Mouse (Mus musculus) heart, postnatal 4 days (tissue): ENCODE results near the gene Adam26b. TPM values are rescaled to one million over a fixed set of nuclear protein-coding genes. Genes with fewer than 3 reads are reported as not detected.
"Not testable (repeated sequence)": the region's sequence is repeated elsewhere in the genome, so short reads cannot be mapped to it uniquely, and the experiment has no call there.

ENCODE experiments used
- DNase-seq: peaks from one replicate; pipeline ENCODE4 v3.0.0; 2021
- total RNA-seq, 2 experiments: library from RNA; stranded (reverse); gene quantifications; 2 replicates each; pipeline ENCODE4 v1.2.3; 2021

Adam26b gene
- not detected for total RNA-seq

- DNase-seq, result not testable (repeated sequence)
These were observed at the start of gene Adam26b for GRCm38 (mm10) chr8:43528006-43528405. Adam26b (minus strand) TSS chr8:43528106.

- DNase-seq, result not testable (repeated sequence)
These were observed 48.7 kb upstream of the Adam26b start, which contains the start of gene Adam26a for GRCm38 (mm10) chr8:43576607-43577006. Adam26a (minus strand) TSS chr8:43576707.

Other genes with a start within 250 kb of the Adam26b start
- gene Zfp42, start 221.1 kb downstream of the Adam26b start, total RNA-seq, result not detected
- not detected for gene Adam26a, start 48.6 kb upstream of the Adam26b start, total RNA-seq
- gene Gm5346, start 99.2 kb upstream of the Adam26b start, total RNA-seq, result not detected
- not detected for gene Adam34, start 181.9 kb upstream of the Adam26b start, total RNA-seq